Mouse (Mus musculus): ENCODE measurements around the gene Gm9964. TPM values are rescaled to one million over a fixed set of nuclear protein-coding genes. Genes with fewer than 3 reads are reported as not detected.
"Not testable (repeated sequence)": the region's sequence is repeated elsewhere in the genome, so short reads cannot be mapped to it uniquely, and the experiment has no call there.

Gm9964 gene
- not detected in 2 replicates for total RNA-seq (2015; ENCODE audit: low replicate concordance)
- not detected in 2 replicates for total RNA-seq (2017; ENCODE audit: low replicate concordance)

DNA sequence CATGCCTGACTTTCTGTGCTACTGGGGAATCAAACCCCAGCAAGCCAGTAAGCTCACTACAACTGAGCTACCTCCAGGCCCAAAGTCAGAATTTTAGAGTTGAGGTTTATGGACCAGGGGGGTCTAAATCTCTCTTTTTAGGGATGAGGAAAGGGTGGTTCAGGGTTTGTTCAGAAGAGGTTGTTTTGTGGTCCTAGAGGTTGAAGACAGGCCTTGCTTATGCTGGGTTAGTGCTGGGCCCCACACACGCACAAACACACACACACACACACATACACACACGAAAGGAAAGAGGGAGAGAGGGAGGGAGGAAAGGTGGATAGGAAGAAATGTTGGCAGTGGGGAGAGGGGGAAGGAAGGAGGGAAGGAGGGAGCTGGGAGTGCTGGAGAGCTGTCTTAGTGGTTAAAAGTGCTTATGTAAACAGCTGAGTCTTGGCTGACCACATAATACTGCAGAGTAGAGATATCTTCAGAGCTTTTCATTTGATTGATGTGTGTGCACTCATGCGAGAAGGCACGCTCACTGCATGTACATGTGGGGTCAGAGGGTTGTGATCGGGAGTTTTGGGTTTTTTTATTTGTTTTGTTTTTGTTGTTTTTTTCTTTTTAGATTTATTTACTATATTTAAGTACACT is at the start of gene Gm9964:
Gm9964 (minus strand) TSS at position 51 of the 636 bp plus-strand sequence.
- ATAC-seq (replicated peaks; ENCODE audit: low FRiP score, poor library complexity, severe bottlenecking), result no peak

DNA sequence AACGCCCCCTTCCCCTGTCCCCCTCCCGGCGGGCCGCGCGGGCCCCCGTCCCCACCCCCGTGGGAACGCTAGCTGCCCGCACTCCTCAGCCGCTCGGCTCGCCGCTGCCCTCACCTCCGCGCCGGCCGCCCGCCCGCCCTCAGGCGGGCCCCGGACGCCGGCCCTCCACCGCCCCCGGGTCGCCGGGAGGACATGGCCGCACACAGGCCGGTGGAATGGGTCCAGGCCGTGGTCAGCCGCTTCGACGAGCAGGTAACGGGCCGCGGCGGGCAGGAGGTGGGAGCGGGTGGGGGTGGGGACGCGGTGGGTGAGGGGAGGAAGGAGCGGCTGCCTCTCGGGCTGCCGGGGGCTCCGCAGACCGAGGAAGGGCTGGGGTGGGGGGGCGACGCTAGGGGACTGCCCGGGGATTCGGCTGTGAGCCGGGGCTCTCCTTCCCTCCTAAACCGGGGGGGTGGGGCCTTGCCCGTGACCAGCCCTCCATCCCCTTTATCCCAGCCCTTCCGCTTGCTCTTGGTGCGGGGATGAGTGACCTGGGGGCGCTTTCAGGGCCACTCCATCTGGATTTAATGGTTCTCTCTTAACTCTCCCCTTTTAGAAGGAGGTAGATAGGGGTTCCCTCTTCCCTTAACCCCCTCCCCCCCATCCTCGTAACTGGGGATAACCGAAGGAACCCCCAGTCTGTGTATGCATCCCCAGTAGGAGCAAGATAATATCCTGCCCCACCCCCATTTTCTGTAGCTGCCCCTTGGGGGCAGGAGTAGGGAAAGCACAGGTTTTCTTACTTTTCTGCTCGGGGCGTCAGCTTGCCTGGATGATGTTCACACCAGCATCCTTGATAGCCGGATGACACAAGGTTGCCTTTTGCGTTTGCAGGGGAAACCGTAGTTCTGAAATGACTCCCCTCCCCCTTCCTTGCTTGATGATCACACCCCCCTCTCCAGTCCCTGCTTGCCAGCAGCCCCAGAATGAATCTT is 43.4 kb upstream of the Gm9964 start:
- no peak for ATAC-seq (replicated peaks; ENCODE audit: low FRiP score, poor library complexity, severe bottlenecking)

DNA sequence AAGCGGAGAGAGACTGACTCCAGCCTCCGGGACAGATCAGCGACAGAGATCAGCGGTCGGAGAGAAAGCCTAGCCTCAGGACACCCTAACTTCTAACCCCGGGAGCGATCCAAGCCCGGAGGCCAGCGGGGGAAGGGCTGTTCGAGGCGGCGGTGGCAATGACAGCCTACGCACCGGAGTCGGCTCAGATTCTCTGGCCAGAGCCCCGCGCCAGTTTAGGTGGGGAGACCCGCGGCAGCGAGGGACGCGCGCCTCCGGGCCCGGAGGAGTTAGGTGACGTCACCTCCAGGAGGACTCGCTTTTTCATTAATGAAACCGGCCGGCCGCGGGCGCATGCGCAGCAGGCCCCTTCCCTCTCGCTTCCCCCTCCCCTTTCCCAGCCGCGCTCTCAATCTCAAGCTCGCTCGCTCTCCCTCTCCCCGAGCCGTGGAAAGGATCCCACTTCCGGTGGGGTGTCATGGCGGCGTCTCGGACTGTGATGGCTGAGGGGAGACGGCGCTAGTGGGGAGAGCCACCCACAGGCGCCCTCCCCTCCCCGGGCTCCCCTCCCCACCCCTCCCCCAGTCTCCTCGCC is 42.6 kb upstream of the Gm9964 start, which contains the start of gene Nf1:
Nf1 (plus strand) TSS at position 460 of the 574 bp plus-strand sequence.
- ATAC-seq (replicated peaks; ENCODE audit: low FRiP score, poor library complexity, severe bottlenecking), result peak; percentile 93

DNA sequence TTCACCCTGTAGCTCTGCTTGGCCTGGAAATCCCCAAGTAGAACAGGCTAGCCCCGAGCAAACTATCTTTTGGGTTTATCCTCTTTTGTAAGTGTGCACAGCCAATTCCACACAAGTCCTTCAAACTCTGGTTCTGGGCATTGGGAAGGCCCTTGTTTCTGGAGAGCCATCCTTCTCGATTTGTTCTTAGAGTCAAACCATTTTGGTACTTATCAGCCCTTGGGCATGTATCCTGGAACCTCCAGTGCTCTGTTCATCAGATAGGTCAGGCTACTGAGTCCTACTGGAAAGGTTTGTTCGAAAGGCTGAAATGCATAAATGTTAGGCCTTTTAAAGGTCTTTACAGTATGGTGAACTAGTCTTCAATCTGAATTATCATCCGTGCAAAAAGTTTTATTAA is 41.9 kb upstream of the Gm9964 start:
- ATAC-seq (replicated peaks; ENCODE audit: low FRiP score, poor library complexity, severe bottlenecking), result no peak

DNA sequence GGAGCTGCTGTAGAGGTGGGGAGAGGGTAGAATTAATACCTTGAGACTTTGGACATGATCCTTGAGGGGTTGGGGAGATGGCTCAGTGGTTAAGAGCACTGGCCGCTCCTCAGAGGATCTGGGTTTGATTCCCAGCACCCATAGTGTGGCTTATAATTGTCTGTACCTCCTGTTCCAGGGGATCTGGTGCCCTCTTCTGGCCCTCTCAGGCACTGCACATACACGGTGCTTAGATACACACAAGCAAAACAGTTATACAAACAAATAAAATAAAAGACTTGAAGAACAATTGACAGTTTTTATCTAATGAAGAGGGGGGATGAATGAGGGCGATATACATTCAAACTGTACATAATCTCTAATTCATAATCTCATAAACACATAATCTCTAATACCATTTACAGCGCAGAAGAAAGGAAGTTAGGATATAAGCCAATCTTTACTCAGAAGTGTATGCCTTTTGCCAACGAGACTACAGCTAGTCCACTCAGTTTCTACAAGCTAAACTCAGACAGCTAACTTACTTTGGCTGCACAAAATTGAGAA is 40.1 kb upstream of the Gm9964 start:
- ATAC-seq (replicated peaks; ENCODE audit: low FRiP score, poor library complexity, severe bottlenecking), result no peak; the same call in 1 of the 2 replicates

DNA sequence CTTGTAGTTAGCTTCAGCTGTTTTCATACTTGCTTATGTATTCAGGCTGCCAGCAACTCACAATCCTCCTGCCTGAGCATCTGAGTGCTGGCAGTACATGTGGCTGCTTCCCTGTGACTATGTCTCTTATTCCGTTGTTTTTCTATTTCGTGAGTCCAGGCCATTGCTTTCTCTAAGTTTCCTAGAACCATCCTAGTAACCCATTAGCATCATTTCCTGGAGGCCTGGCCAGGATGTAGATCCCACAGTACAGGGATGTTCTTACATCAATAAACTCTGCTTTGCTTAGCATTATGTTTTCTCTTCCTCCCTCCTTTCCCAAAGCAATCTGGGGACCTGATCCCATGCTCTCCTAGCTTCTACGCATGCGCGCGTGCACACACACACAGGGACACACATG is 38.4 kb upstream of the Gm9964 start:
- no peak for ATAC-seq (replicated peaks; ENCODE audit: low FRiP score, poor library complexity, severe bottlenecking)

DNA sequence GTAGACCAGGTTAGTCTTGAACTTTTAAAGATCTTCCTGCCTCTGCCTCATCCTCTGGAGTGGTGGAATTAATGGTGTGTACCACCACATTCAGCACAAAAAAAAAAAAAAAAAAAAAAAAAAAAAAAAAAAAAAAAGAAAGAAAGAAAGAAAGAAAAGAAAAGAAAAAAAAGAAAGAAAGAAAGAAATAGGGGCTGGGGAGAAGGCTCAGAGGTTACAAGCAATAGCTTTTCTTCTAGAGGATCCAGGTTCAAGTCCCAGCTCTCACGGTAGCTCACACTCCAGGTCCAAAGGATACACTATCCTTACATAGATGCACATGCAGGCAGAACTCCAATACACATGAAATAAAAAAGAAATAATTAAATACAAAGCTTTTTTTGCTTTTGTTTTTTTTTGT is 32.9 kb upstream of the Gm9964 start:
- ATAC-seq (replicated peaks; ENCODE audit: low FRiP score, poor library complexity, severe bottlenecking), result no peak

DNA sequence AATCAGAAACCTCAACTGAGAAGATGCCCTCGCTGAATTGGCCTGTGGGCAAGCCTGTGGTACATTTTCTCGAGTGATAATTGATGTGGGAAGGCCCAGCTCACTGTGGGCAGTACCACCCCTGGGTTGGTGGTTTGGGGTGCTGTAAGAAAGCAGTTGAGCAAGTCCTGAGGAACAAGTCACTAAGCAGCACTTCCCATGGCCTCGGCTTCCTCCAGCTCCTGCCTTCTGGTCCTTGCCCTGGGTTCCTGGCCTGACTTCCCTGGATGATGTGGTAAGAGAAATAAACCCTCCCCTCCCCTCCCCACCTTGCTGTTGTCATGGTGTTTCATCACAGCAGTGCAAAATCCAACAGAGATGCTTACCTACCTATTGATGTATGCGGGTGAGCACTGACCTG is 31.4 kb upstream of the Gm9964 start:
- no peak for ATAC-seq (replicated peaks; ENCODE audit: low FRiP score, poor library complexity, severe bottlenecking)

DNA sequence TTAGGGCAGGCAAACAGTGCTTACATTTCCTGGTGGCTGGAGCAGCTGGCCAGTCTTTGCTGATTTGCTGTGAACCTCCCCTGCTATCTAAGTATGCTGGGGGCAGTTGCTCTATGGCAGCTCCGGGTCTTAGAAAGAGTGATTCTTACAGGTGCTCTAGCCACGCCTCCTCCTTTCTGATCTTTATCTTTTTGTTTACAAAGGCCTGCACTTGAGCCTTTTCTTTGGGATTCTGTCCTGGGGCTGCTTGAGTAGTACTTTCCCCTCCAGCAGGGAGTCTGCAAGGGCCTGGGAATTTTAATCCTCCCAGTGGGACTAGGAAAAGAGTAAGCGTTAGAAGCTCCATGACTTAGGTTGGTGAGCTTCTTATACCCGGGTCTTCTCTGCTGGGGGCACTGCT is 30.4 kb upstream of the Gm9964 start:
- no peak for ATAC-seq (replicated peaks; ENCODE audit: low FRiP score, poor library complexity, severe bottlenecking)

DNA sequence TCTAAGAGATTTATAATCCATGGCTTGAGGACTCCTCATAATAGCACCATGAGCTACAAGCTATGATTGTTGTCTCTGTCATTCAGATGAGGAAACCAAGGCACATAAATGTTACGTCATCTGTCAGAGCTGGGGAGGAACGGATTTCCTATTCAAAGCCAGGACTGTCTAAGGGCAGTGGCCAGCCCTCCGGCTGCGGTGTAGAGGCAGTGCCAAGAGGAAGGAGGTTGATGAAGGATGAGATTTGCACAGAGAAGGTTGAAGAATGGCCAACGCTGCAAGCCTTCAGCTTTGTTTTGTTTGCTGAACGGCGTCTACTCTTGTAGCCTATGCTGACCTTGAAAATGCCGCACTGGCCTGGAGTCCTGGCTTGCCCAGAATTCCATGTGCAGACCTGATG is 29.0 kb upstream of the Gm9964 start:
- ATAC-seq (replicated peaks; ENCODE audit: low FRiP score, poor library complexity, severe bottlenecking), result no peak

DNA sequence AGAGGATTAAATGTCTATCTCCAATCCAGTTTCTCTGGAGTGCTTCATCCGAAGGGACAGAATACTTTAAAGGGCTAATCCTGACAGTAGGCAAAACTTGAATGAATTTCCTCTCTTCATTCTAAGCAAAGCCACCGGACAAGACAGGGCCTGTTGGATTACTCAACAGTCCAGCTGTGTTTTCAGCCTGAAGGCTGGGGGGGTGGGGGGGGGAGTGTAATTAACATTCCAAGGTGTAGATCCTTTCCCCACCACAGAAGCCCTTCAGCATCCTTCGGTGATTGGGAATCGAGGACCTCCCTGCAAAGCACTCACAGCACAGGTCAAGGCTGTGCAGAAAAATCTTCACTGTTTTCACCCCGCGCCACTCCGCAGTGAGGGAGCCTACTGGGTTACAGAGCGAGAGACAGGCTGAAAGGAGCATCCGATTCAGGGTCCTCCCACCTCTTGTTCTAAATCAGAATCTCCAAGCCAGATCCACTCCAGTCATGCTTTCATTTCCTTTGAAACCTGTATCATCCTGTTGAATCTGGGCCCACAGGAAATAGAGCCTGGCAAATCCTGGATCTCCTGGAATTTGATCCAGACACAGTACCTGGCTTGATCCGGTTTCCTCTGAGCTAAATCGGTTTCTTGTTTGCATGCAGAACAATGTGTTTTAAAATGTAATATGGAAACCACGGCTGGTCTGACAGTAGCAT is 27.4 kb upstream of the Gm9964 start:
- no peak for ATAC-seq (replicated peaks; ENCODE audit: low FRiP score, poor library complexity, severe bottlenecking)

DNA sequence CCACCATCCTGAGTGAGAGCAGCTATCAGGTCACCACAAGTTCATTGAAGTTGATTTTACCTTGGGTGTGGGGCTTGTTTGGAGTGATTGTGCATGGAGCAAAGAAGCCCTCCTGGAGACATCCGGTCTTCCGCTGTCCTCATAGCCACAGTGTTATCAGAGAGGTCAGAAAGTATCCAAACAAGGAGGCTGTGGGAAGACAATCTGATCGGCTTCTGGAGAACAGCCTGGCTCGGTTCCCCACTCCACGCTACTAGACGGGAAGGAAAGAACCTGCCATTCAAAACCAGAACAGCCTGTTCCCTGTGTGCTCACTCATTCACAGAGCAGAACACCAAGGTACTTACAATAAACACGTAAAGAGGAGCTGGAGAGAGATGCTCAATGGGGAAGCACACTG is 23.1 kb upstream of the Gm9964 start:
- no peak for ATAC-seq (replicated peaks; ENCODE audit: low FRiP score, poor library complexity, severe bottlenecking)

DNA sequence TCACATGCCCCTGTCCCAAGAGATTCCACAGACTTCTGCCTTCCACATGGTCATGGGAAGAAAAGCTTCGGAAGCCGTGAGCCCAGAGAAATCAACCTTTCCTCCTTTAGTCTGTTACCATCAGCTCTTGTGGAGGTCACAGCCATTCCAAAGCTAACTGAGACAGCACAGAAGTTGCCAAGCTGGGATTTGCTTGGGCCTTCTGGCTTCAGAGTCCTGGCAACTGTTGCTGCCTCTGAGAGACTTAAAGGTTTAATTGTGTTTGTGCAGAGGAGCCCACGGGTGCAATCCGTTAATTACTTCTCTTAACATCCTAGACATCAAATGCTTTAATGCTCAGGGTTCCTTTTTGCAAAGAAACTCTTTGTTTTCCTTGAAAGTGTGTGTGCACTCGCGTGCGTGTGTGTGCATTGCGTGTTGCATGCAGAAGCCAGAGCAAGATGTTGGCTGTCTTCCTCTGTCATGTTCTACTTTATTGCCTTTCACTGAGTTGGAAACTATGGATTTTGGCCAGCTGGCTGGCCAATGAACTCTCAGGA is 20.2 kb upstream of the Gm9964 start:
- ATAC-seq (replicated peaks; ENCODE audit: low FRiP score, poor library complexity, severe bottlenecking), result no peak

DNA sequence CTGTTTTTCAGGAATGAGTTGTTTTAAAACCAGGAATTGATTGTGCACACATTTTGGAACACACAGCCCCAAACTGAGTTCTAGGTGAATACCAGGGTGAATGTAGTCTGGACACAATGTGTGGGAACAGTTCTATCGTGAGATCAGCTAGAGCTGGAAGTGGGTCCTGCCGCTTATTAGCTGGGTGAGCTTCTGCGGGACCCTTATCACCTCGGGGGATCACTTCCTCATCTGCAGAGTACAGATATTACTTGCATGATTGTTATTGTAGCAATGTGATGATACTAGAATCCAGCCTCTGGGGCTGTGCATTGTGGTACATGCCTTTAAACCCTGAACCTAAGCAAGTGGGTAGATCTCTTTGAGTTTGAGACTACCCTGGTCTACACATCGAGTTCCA is 13.8 kb upstream of the Gm9964 start:
- ATAC-seq (replicated peaks; ENCODE audit: low FRiP score, poor library complexity, severe bottlenecking), result no peak

DNA sequence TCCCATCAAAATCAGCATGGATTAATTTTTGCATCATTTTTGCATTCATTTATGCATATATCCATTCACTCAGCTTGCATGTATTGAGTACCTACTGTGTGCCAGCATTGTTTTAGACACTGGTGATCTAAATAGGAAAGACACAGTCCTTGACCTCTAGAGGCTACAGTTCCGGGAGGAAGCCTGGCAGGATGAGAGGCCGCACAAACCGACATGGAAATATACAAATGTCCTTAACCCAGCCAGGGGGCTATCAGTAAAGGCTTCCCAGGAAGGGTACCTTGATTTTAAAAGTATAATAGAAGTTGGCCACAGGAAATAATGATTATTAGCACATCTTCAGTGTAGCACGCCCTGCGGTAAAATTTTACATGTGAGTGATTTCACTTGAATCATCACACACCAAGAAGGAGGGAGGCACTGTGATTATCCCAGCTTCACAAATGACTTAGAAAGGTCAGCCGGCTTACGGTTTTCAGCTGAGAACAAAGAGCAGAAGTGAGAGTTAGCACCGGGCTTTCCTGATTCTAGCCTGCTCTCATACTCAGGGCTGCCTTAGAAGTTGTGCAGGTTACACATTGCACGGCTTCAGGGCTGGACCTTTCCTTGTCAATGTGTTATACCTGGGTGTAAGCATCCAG is 11.0 kb upstream of the Gm9964 start:
- ATAC-seq (replicated peaks; ENCODE audit: low FRiP score, poor library complexity, severe bottlenecking), result no peak

DNA sequence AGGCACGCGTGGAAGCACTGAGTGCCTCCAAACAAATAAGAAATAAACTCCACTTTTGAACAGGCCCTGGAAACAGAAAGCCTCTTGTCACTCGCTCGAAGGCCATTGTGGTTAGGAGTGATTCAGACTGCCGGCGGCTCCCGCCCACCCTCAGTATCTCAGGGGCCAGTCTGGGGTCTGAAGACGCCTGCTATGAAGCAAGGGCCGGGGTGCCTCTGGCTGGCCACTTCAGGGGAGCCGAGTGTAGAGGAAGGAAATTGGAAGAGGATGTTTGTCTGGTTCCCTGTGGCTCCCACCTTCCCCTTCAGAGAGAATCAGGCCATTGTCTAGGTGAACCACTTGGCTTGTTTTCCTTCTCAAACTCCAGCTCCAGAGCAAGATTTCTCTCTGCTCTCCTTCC is 10.3 kb upstream of the Gm9964 start:
- no peak for ATAC-seq (replicated peaks; ENCODE audit: low FRiP score, poor library complexity, severe bottlenecking)

DNA sequence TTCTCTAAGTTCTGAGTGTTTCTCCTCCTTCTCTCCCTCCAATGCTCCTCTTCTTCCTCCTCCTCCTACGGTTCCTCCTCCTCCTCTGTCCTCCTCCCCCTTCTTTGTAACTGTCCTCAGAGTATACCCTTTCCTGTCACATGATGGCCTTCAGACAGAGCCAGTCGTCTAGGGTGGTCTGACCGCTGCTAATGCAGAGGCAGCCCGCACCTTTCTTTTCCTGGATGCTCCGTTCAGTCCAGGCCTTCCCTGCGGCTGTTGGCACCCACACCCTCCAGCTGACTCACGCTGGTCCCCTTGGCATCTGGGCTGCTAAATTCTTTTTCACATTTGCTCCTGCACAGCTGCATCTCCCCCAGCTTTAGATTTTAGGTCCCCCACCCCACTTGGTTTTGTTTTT is 9.8 kb upstream of the Gm9964 start:
- no peak for ATAC-seq (replicated peaks; ENCODE audit: low FRiP score, poor library complexity, severe bottlenecking)

DNA sequence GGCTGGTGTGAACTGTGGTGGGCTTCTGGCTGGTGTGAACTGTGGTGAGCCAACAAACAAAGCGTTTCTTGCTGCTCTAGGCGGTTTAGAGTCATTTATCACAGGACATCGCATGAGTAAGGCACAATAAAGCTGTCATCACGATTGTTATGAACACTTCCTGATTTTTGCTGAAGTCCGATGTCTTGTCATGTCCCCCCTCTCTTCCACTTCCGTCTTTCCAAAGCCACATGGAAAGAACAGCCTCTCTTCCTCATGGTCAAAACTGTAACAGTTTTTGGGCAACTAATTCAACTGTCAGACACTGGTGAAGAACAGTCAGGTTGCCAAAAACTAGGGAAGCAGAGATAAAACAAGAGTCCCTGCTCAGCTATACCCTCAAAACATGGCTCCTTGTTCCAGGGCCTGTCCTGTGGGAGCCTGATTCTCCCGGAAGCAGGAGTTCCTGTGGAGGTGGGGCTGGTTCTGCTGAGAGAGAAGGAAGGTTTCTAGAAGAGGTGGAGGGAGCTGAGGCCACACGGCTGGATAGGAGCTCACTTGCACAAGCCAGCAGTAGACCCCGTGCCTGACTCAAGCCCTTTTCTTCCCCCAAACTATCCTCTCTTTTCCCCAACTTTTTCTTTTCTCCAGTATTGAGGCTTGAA is 9.1 kb upstream of the Gm9964 start:
- ATAC-seq (replicated peaks; ENCODE audit: low FRiP score, poor library complexity, severe bottlenecking), result no peak

DNA sequence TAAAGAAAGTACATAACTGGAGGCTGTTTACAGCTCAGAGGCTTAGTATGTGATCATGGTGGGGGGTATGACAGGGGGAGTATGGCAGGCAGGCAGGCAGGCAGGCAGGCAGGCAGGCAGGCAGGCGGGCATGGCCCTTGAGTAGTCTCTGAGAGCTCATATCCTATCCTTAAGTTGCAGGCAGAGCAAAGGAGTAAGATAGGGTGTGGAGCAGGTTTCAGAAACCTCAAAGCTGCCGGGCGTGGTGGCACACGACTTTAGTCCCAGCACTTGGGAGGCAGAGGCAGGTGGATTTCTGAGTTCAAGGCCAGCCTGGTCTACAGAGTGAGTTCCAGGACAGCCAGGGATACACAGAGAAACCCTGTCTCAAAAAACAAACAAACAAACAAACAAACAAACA is 7.5 kb upstream of the Gm9964 start:
- not testable (repeated sequence) for ATAC-seq (replicated peaks; ENCODE audit: low FRiP score, poor library complexity, severe bottlenecking)
